In the genomic region with DNA sequence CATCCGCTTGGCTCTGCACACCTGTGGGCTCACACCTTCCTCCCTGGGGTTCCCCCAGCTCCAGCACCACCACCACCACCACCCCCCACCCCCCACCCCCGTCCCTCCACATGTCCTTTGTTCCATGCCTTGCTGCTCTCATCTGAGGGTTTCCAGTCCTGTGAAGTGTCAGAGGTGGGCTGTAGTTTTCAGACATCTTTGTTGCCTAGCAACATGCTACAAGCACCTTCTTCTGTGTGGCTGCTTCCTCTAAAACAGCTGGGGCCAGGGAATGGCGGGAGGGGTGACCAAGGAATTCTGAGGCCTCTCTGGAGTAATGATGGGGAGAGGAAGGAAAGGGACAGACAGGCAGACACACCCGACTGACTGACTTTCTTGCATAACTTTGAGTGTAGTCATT, we compare ENCODE assay signal across 20 mouse cellular contexts.
DNase-seq lines count a peak whose midpoint lies in the region; ATAC-seq lines count a peak whose summit lies in the region.
"Had no signal": no experiment of that assay in that cellular context is flagged by ENCODE, and none has a peak within 500 bp of the region (broad histone marks: within the 10 kb centered on the region; RNA-seq: fewer than 3 reads in every experiment).

No protein-coding gene starts in this region.

- DNase-seq in limb, embryonic 11.5 days (ENCODE audit: low spot score), result no peak
- no peak for DNase-seq in limb, embryonic 10.5 days (ENCODE audit: low spot score)
- no peak for DNase-seq in layer of hippocampus, postnatal 25 days (ENCODE audit: extremely low spot score in 1 of 2, low spot score in 1 of 2)
- DNase-seq in spleen, adult 18-20 months, result no peak
- DNase-seq: cerebellum, adult 8-10 months; kidney, adult 9 months; kidney, postnatal 25 days; lung, adult 18-20 months; lung, postnatal 14 days; right cerebral cortex, postnatal 14 days; thymus, adult 18-20 months; thymus, postnatal 4 days had no signal

- no peak overlapping the region for H3K9ac ChIP-seq in forebrain, embryonic 13.5 days
- no peak overlapping the region for H3K9ac ChIP-seq in forebrain, embryonic 16.5 days (replicated peaks; ENCODE audit: low read depth, low read length)
- H3K9ac ChIP-seq in limb, embryonic 11.5 days (ENCODE audit: low read length), result no peak overlapping the region
- H3K9ac ChIP-seq in limb, embryonic 13.5 days, result no peak overlapping the region
- H3K9ac ChIP-seq: embryonic facial prominence, embryonic 13.5 days; stomach, embryonic 15.5 days had no signal

- peaks cover 63% of the 10 kb centered on the region for H3K4me1 ChIP-seq in forebrain, embryonic 13.5 days
- peaks cover 43% of the 10 kb centered on the region for H3K4me1 ChIP-seq in forebrain, embryonic 16.5 days (replicated peaks; ENCODE audit: control insufficient read depth, insufficient read depth, low read length)
- H3K4me1 ChIP-seq in limb, embryonic 11.5 days (ENCODE audit: control insufficient read depth, insufficient read depth, low read length), result peaks cover 5% of the 10 kb centered on the region; the same call in 1 of the 2 replicates
- H3K4me1 ChIP-seq in limb, embryonic 10.5 days, result peaks cover 29% of the 10 kb centered on the region
- peaks cover 42% of the 10 kb centered on the region for H3K4me1 ChIP-seq in limb, embryonic 13.5 days
- H3K4me1 ChIP-seq: megakaryocyte, embryonic 14.5 days had no signal

- no peaks in the 10 kb centered on the region for H3K9me3 ChIP-seq in forebrain, embryonic 13.5 days (replicated peaks)
- no peaks in the 10 kb centered on the region for H3K9me3 ChIP-seq in forebrain, embryonic 16.5 days (ENCODE audit: control insufficient read depth, low read length)
- no peaks in the 10 kb centered on the region for H3K9me3 ChIP-seq in limb, embryonic 11.5 days (ENCODE audit: control insufficient read depth, low read length)
- H3K9me3 ChIP-seq in limb, embryonic 10.5 days (replicated peaks), result no peaks in the 10 kb centered on the region
- no peaks in the 10 kb centered on the region for H3K9me3 ChIP-seq in limb, embryonic 13.5 days
- H3K9me3 ChIP-seq: embryonic facial prominence, embryonic 13.5 days; stomach, embryonic 15.5 days had no signal

- 27% methylated on average over 3 of the region's 4 CpGs for WGBS in forebrain, embryonic 13.5 days
- 47% methylated on average over 4 of the region's 4 CpGs for WGBS in forebrain, embryonic 16.5 days
- WGBS in limb, embryonic 11.5 days, result 54% methylated on average over 4 of the region's 4 CpGs
- 61% methylated on average over 4 of the region's 4 CpGs for WGBS in limb, embryonic 10.5 days
- 35% methylated on average over 4 of the region's 4 CpGs for WGBS in limb, embryonic 13.5 days

- H3K36me3 ChIP-seq in forebrain, embryonic 13.5 days (ENCODE audit: poor library complexity, severe bottlenecking), result no peaks in the 10 kb centered on the region
- H3K36me3 ChIP-seq in forebrain, embryonic 16.5 days (ENCODE audit: control insufficient read depth, insufficient read depth), result no peaks in the 10 kb centered on the region
- H3K36me3 ChIP-seq in limb, embryonic 11.5 days (ENCODE audit: control insufficient read depth, insufficient read depth, low read length), result no peaks in the 10 kb centered on the region
- H3K36me3 ChIP-seq in limb, embryonic 10.5 days, result no peaks in the 10 kb centered on the region
- H3K36me3 ChIP-seq in limb, embryonic 13.5 days, result no peaks in the 10 kb centered on the region
- H3K36me3 ChIP-seq: embryonic facial prominence, embryonic 13.5 days; stomach, embryonic 15.5 days had no signal

- H3K27me3 ChIP-seq in forebrain, embryonic 13.5 days, result no peaks in the 10 kb centered on the region
- H3K27me3 ChIP-seq in forebrain, embryonic 16.5 days (replicated peaks; ENCODE audit: control insufficient read depth, insufficient read depth, low read length), result no peaks in the 10 kb centered on the region
- H3K27me3 ChIP-seq in limb, embryonic 11.5 days (ENCODE audit: control insufficient read depth, insufficient read depth, low read length), result no peaks in the 10 kb centered on the region
- H3K27me3 ChIP-seq in limb, embryonic 10.5 days (ENCODE audit: low read depth, poor library complexity, severe bottlenecking), result no peaks in the 10 kb centered on the region
- no peaks in the 10 kb centered on the region for H3K27me3 ChIP-seq in limb, embryonic 13.5 days
- H3K27me3 ChIP-seq: embryonic facial prominence, embryonic 13.5 days; stomach, embryonic 15.5 days had no signal

- H3K4me2 ChIP-seq in forebrain, embryonic 13.5 days, result no peak overlapping the region
- no peak overlapping the region for H3K4me2 ChIP-seq in forebrain, embryonic 16.5 days (ENCODE audit: low read length)
- 0 out of 2 replicates have a peak overlapping the region, but pooled peaks have one; percentile 1 for H3K4me2 ChIP-seq in limb, embryonic 11.5 days (ENCODE audit: low read depth, severe bottlenecking)
- no peak overlapping the region for H3K4me2 ChIP-seq in limb, embryonic 13.5 days (replicated peaks)
- H3K4me2 ChIP-seq: embryonic facial prominence, embryonic 13.5 days; liver, embryonic 11.5 days; stomach, embryonic 15.5 days had no signal

- no peak for ATAC-seq in forebrain, embryonic 13.5 days
- no peak for ATAC-seq in forebrain, embryonic 16.5 days
- no peak for ATAC-seq in limb, embryonic 11.5 days (ENCODE audit: insufficient number of reproducible peaks, low FRiP score, low TSS enrichment, low read depth)
- peak; percentile 31; the same call in 1 of the 2 replicates for ATAC-seq in limb, embryonic 13.5 days (ENCODE audit: low FRiP score, low read depth)

- no peak overlapping the region for H3K4me3 ChIP-seq in forebrain, embryonic 13.5 days
- H3K4me3 ChIP-seq in forebrain, embryonic 16.5 days (replicated peaks; ENCODE audit: low read length), result no peak overlapping the region
- H3K4me3 ChIP-seq in limb, embryonic 11.5 days (ENCODE audit: low read depth, low read length), result no peak overlapping the region
- H3K4me3 ChIP-seq in limb, embryonic 10.5 days, result no peak overlapping the region
- H3K4me3 ChIP-seq in limb, embryonic 13.5 days, result no peak overlapping the region
- H3K4me3 ChIP-seq: embryonic facial prominence, embryonic 13.5 days; megakaryocyte, embryonic 14.5 days; myocyte; stomach, embryonic 15.5 days had no signal

- peak overlapping the region; percentile 82 for H3K27ac ChIP-seq in forebrain, embryonic 13.5 days
- H3K27ac ChIP-seq in forebrain, embryonic 16.5 days (ENCODE audit: low read length), result no peak overlapping the region
- H3K27ac ChIP-seq in limb, embryonic 11.5 days (replicated peaks; ENCODE audit: low read depth, low read length), result no peak overlapping the region
- no peak overlapping the region for H3K27ac ChIP-seq in limb, embryonic 10.5 days
- H3K27ac ChIP-seq in limb, embryonic 13.5 days, result no peak overlapping the region
- H3K27ac ChIP-seq: embryonic facial prominence, embryonic 13.5 days; stomach, embryonic 15.5 days had no signal
